Mouse (Mus musculus) embryonic facial prominence, embryonic 14.5 days (tissue): ENCODE measurements around the gene Asb8. TPM values are rescaled to one million over a fixed set of nuclear protein-coding genes. Genes with fewer than 3 reads are reported as not detected.

ENCODE experiments used
- ATAC-seq: fragments of 200-750 bp; cut with Nextera tagmentation; 2 replicates; pipeline ENCODE4 v1.8.0; 2017; ENCODE audit warnings: low read depth, moderate number of reproducible peaks, moderate TSS enrichment
- DNase-seq: peaks from one replicate; pipeline ENCODE4 v3.0.0-alpha.2; 2015; ENCODE audit warnings: low spot score
- H3K27ac ChIP-seq: fragments of 300-500 bp; sonication (generic); replicated peaks from 2 replicates; pipeline ENCODE4 v1.5.1; 2014; ENCODE audit warnings: low read depth, mild to moderate bottlenecking, low read length, moderate library complexity
- H3K27me3 ChIP-seq: fragments of 300-500 bp; sonication (generic); replicated peaks from 2 replicates; pipeline ENCODE4 v1.6.1; 2014; ENCODE audit warnings: low read length; ENCODE audit not compliant: control insufficient read depth, insufficient read depth
- H3K36me3 ChIP-seq: fragments of 300-500 bp; sonication (generic); 2 replicates; pipeline ENCODE4 v1.6.1; 2014; ENCODE audit warnings: low read length, mixed read lengths; ENCODE audit not compliant: control insufficient read depth, insufficient read depth
- H3K4me1 ChIP-seq: fragments of 300-500 bp; sonication (generic); 2 replicates; pipeline ENCODE4 v1.6.1; 2014; ENCODE audit warnings: antibody characterized with exemption, low read length; ENCODE audit not compliant: control insufficient read depth, insufficient read depth
- H3K4me2 ChIP-seq: fragments of 300-500 bp; sonication (generic); 2 replicates; pipeline ENCODE4 v1.6.1; 2014; ENCODE audit warnings: low read depth, mild to moderate bottlenecking, low read length, moderate library complexity, mixed read lengths
- H3K4me3 ChIP-seq: fragments of 300-500 bp; sonication (generic); 2 replicates; pipeline ENCODE4 v1.5.1; 2014; ENCODE audit warnings: low read depth, mild to moderate bottlenecking, low read length
- H3K9ac ChIP-seq: fragments of 300-500 bp; sonication (generic); 2 replicates; pipeline ENCODE4 v1.6.1; 2014; ENCODE audit warnings: low read depth, mild to moderate bottlenecking, low read length, moderate library complexity, mixed read lengths
- H3K9me3 ChIP-seq: fragments of 300-500 bp; sonication (generic); 2 replicates; pipeline ENCODE4 v1.6.1; 2016; ENCODE audit warnings: low read length; ENCODE audit not compliant: control insufficient read depth
- WGBS: fragments of 180-500 bp; shearing (Covaris S2); extraction: QIAGEN DNeasy Blood & Tissue Kit; methylation state at CpG from one replicate; pipeline ENCODE4 v1.1.7; 2014; 5-methylcytosine and 5-hydroxymethylcytosine counted together
- polyA plus RNA-seq: library from polyadenylated mRNA; unstranded; fragments of >200 nt; fragmentation: Nextera tagmentation; extraction: Ambion mirVana; gene quantifications from 2 replicates; pipeline ENCODE4 v1.2.1, GENCODE M21; 2014

Gene Asb8
- polyA plus RNA-seq, 1 experiment from 2014 or later: 58.4 TPM

DNA sequence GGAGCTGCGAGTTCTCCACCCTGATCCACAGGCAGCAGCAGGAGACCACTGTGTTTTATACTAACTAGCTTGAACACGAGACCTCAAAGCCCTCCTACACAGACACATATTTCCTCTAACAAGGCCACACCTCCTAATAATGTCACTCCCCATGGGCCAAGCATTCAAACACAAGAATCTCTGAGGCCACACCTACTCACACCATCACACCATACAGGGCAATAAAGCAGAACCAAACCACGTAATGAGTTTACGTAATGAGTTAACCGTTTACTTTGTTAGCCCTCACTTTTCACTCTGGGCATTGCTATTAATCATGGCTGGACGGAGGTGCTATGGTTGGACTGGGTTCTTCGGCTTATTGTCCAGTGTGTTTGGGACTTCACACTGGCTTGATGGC lies 25.7 kb downstream of the Asb8 start:
- ATAC-seq (no peak), DNase-seq (no peak)
- Histone ChIP-seq H3K9me3 (no peaks in the 10 kb centered on the region), H3K27ac (no peak overlapping the region), H3K9ac (no peak overlapping the region), H3K27me3 (no peaks in the 10 kb centered on the region), H3K4me3 (no peak overlapping the region), H3K36me3 (peaks cover 62% of the 10 kb centered on the region), H3K4me2 (no peak overlapping the region), H3K4me1 (peaks cover 5% of the 10 kb centered on the region; the same call in 1 of the 2 replicates)
- 90% methylated on average over 7 of the region's 7 CpGs for WGBS

DNA sequence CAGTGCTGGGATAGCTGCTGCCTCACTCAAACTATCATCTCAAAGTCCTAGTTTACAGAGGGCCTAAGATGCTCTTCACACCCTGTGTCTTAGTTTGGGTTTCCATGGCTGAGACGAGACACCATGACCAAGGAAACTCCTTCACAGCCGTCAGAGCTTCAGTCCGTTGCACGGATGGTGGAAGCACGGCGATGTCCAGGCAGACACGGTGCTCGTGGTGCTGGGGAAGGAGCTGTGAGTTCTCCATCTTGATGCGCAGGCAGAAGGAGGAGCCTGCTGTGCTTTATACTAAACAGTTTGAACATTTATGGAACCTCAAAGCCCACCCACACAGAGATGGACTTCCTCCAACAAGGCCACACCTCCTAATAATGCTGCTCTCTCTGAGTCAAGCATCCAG lies 28.6 kb downstream of the Asb8 start:
- Histone ChIP-seq H3K4me1 (no peaks in the 10 kb centered on the region), H3K4me3 (no peak overlapping the region), H3K27me3 (no peaks in the 10 kb centered on the region), H3K9ac (no peak overlapping the region), H3K9me3 (no peaks in the 10 kb centered on the region), H3K4me2 (no peak overlapping the region), H3K36me3 (peaks cover 81% of the 10 kb centered on the region), H3K27ac (no peak overlapping the region)
- 90% methylated on average over 9 of the region's 9 CpGs for WGBS
- ATAC-seq: no peak
- no peak for DNase-seq

GRCm38 (mm10) chr15:98135671-98136070 lies 29.8 kb downstream of the Asb8 start:
- Histone ChIP-seq H3K4me2 (no peak overlapping the region), H3K4me3 (no peak overlapping the region), H3K27ac (no peak overlapping the region), H3K27me3 (no peaks in the 10 kb centered on the region), H3K4me1 (no peaks in the 10 kb centered on the region), H3K9me3 (no peaks in the 10 kb centered on the region), H3K9ac (no peak overlapping the region), H3K36me3 (peaks cover 84% of the 10 kb centered on the region)
- ATAC-seq (no peak), DNase-seq (no peak)
- WGBS: 93% methylated on average over 13 of the region's 13 CpGs

GRCm38 (mm10) chr15:98134666-98135065 lies 30.8 kb downstream of the Asb8 start:
- Histone ChIP-seq H3K9me3 (no peaks in the 10 kb centered on the region), H3K27ac (no peak overlapping the region), H3K36me3 (peaks cover 79% of the 10 kb centered on the region), H3K4me1 (no peaks in the 10 kb centered on the region), H3K4me2 (no peak overlapping the region), H3K9ac (no peak overlapping the region), H3K27me3 (no peaks in the 10 kb centered on the region), H3K4me3 (no peak overlapping the region)
- DNase-seq (no peak), ATAC-seq (no peak)
- WGBS: 82% methylated on average over 3 of the region's 3 CpGs

DNA sequence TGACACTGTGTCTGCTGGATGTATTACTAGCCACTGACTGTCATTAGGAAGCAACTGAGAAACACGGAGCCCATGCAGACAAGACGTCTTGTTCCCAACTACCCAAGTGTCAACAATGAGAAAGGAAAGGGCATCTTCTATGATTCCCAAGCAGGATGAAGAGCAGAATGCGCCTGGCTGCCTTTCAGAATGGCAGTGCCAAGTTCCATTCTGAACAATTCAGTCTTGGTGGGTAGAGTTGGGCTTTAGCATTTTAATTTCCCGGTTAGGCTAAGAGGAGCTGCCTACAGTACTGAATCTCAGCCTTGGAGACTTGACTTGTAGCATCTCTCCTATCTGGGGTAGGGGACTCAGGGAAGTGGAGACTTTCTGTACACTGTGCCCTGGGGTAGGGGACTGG lies 31.4 kb downstream of the Asb8 start:
- H3K27me3 ChIP-seq: no peaks in the 10 kb centered on the region
- peaks cover 79% of the 10 kb centered on the region for H3K36me3 ChIP-seq
- no peak overlapping the region for H3K9ac ChIP-seq
- H3K4me3 ChIP-seq: no peak overlapping the region
- H3K9me3 ChIP-seq: no peaks in the 10 kb centered on the region
- no peak for ATAC-seq
- DNase-seq: no peak
- no peaks in the 10 kb centered on the region for H3K4me1 ChIP-seq
- WGBS: 92% methylated on average over 4 of the region's 4 CpGs
- no peak overlapping the region for H3K27ac ChIP-seq
- H3K4me2 ChIP-seq: no peak overlapping the region

DNA sequence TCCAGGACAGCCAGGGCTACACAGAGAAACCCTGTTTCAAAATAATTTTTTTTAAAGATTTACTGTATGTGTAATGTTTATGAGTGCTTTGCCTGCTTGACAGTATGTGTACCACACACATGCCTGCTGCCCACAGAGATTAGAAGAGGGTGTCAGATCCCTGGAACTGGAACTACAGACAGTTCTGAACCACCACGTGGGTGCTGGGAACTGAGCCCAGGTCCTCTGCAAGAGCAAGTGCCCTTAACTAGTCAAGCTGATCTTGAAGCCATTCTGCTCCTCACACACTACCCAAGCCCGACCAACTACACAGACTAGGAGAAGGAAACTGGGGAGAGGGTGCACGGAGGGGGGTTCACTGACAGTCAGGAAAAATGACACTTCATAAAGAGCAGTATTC lies 32.0 kb downstream of the Asb8 start:
- Histone ChIP-seq H3K9me3 (no peaks in the 10 kb centered on the region), H3K27me3 (no peaks in the 10 kb centered on the region), H3K27ac (no peak overlapping the region), H3K4me3 (no peak overlapping the region), H3K4me1 (no peaks in the 10 kb centered on the region), H3K9ac (no peak overlapping the region), H3K36me3 (peaks cover 83% of the 10 kb centered on the region), H3K4me2 (no peak overlapping the region)
- WGBS: 87% methylated on average over 3 of the region's 3 CpGs
- ATAC-seq (no peak), DNase-seq (no peak)

- DNase-seq: no peak
- Histone ChIP-seq H3K27ac (no peak overlapping the region), H3K27me3 (no peaks in the 10 kb centered on the region), H3K9ac (no peak overlapping the region), H3K4me3 (no peak overlapping the region), H3K4me2 (no peak overlapping the region), H3K9me3 (no peaks in the 10 kb centered on the region), H3K4me1 (no peaks in the 10 kb centered on the region), H3K36me3 (peaks cover 91% of the 10 kb centered on the region)
- WGBS: 81% methylated on average over 15 of the region's 15 CpGs
- no peak for ATAC-seq
Observed at GRCm38 (mm10) chr15:98131942-98132655, 33.3 kb downstream of the Asb8 start.

- Histone ChIP-seq H3K4me1 (no peaks in the 10 kb centered on the region), H3K9me3 (no peaks in the 10 kb centered on the region), H3K36me3 (peaks cover 90% of the 10 kb centered on the region), H3K27me3 (no peaks in the 10 kb centered on the region), H3K4me3 (no peak overlapping the region), H3K4me2 (no peak overlapping the region), H3K27ac (no peak overlapping the region), H3K9ac (no peak overlapping the region)
- ATAC-seq (no peak), DNase-seq (no peak)
- 90% methylated on average over 7 of the region's 7 CpGs for WGBS
Observed at GRCm38 (mm10) chr15:98131451-98131850, 34.0 kb downstream of the Asb8 start.

GRCm38 (mm10) chr15:98131001-98131400 lies 34.4 kb downstream of the Asb8 start:
- Histone ChIP-seq H3K9me3 (no peaks in the 10 kb centered on the region), H3K4me3 (no peak overlapping the region), H3K4me2 (no peak overlapping the region), H3K4me1 (no peaks in the 10 kb centered on the region), H3K27me3 (no peaks in the 10 kb centered on the region), H3K27ac (no peak overlapping the region), H3K9ac (no peak overlapping the region), H3K36me3 (peaks cover 86% of the 10 kb centered on the region)
- ATAC-seq (no peak), DNase-seq (no peak)
- WGBS: 91% methylated on average over 4 of the region's 4 CpGs
